Mouse (Mus musculus): ENCODE results near the gene Palld.

- TF ChIP-seq CTCF (IDR thresholded peaks at IDR 0.05; ENCODE audit: low read depth, low read length) (no peak), GATA1 (IDR thresholded peaks at IDR 0.05; ENCODE audit: borderline replicate concordance, low read length) (no peak)
Measured at GRCm38 (mm10) chr8:61466696-61467552, 435.6 kb downstream of the Palld start.
